Mouse (Mus musculus) kidney, embryonic 15.5 days (tissue): ENCODE measurements around the gene Chml. TPM values are rescaled to one million over a fixed set of nuclear protein-coding genes. Genes with fewer than 3 reads are reported as not detected.

Source experiments
- ATAC-seq: fragments of 200-750 bp; cut with Nextera tagmentation; replicated peaks from 2 replicates; pipeline ENCODE4 v1.8.0; 2017; ENCODE audit warnings: moderate TSS enrichment; ENCODE audit not compliant: low FRiP score
- H3K27ac ChIP-seq: fragments of 300-500 bp; sonication (generic); 2 replicates; pipeline ENCODE4 v1.5.1; 2015; ENCODE audit warnings: mild to moderate bottlenecking, inconsistent platforms
- H3K27me3 ChIP-seq: fragments of 300-500 bp; sonication (generic); 2 replicates; pipeline ENCODE4 v1.6.1; 2015; ENCODE audit warnings: inconsistent platforms
- H3K36me3 ChIP-seq: fragments of 300-500 bp; sonication (generic); 2 replicates; pipeline ENCODE4 v1.6.1; 2015; ENCODE audit warnings: inconsistent platforms
- H3K4me1 ChIP-seq: fragments of 300-500 bp; sonication (generic); 2 replicates; pipeline ENCODE4 v1.6.1; 2015; ENCODE audit warnings: inconsistent platforms
- H3K4me2 ChIP-seq: fragments of 300-500 bp; sonication (generic); 2 replicates; pipeline ENCODE4 v1.6.1; 2015; ENCODE audit warnings: moderate library complexity, mild to moderate bottlenecking, inconsistent platforms
- H3K4me3 ChIP-seq: fragments of 300-500 bp; sonication (generic); replicated peaks from 2 replicates; pipeline ENCODE4 v1.5.1; 2015; ENCODE audit warnings: mild to moderate bottlenecking, inconsistent platforms
- H3K9ac ChIP-seq: fragments of 300-500 bp; sonication (generic); 2 replicates; pipeline ENCODE4 v1.6.1; 2015; ENCODE audit warnings: mild to moderate bottlenecking, inconsistent platforms
- H3K9me3 ChIP-seq: fragments of 300-500 bp; sonication (generic); replicated peaks from 2 replicates; pipeline ENCODE4 v1.6.1; 2016; ENCODE audit warnings: inconsistent platforms
- WGBS: fragments of 180-500 bp; shearing (Covaris S2); methylation state at CpG from one replicate; pipeline ENCODE4 v1.1.7; 2015; ENCODE audit warnings: mixed read lengths; 5-methylcytosine and 5-hydroxymethylcytosine counted together
- polyA plus RNA-seq: library from polyadenylated mRNA; unstranded; fragments of >200 nt; fragmentation: Nextera tagmentation; extraction: Ambion mirVana; gene quantifications from 2 replicates; pipeline ENCODE4 v1.2.1, GENCODE M21; 2015

Gene Chml
- polyA plus RNA-seq, result 3.0 and 3.4 TPM in 2 replicates

DNA sequence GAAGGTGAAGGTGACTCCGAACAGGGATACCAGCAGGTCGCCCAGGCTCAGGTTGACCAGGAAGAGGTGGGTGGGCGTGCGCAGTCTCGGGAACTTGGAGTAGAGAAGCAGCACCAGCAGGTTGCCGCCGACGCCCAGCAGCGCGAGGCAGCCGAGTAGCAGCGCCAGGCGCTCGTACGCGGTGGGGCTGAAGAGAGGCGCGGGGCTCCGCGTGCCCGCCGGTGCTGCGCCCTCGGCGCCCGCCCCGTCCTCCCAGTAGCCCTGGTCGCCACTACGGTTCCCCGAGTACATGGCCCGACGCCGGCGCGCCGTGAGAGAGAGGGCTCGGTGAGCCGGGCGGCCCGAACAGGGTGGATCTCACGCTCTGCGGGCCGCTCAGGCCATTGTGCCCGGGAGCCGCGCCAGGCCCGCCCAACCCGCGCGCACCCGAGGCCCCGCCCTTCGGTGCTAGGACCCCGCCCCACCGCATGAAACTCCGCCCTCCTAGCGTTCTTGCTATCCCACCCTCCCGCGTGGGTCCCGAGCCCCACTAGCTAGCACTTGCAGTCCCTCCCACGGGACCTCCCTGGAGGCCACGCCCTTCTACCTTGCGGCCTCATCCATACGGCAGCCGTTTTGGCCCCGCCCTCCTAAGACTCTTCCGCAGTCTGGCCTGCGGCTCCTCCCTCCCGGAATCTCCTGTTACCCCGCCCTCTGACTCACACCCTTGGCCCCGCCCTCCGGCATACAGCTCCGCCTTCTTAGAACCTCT is at the start of gene Chml, which contains the start of gene Opn3:
Gene Chml (minus strand): TSS at position 656 of the 751 bp plus-strand sequence.
Gene Opn3 (minus strand): TSS at position 531 of the 751 bp plus-strand sequence.
- Histone ChIP-seq H3K9me3 (no peaks in the 10 kb centered on the region), H3K9ac (peak within 1 kb of the TSS; percentile 74), H3K4me3 (peak within 1 kb of the TSS; percentile 80), H3K27me3 (no peaks in the 10 kb centered on the region), H3K27ac (peak within 1 kb of the TSS; percentile 91), H3K36me3 (peaks cover 8% of the 10 kb centered on the region), H3K4me1 (peaks cover 18% of the 10 kb centered on the region), H3K4me2 (peak within 1 kb of the TSS; percentile 91)
- WGBS, result under 1% methylated on average over 73 of the region's 73 CpGs
- ATAC-seq, result peak; percentile 98

DNA sequence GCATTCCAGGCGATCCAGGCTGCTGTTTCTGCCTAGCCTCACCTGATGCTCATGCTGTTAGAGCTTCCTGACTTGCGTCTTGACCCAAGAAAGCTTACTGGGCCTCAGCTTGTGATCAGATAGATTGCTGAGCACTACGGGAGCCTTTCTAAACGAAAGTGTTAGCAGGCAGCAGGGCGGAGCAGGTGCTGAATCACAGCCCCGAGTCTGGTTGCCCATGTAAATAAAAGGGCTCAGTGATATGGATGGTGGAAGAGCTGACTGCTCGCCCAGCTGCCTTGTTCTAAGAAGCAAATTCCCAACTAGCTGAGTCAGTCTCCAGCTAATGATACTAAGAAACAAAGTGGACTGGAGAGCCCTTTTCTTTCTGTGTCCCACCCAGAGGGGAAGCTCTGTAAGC is 33.1 kb upstream of the Chml start:
- no peak for ATAC-seq
- no peaks in the 10 kb centered on the region for H3K36me3 ChIP-seq
- no peaks in the 10 kb centered on the region for H3K27me3 ChIP-seq
- H3K27ac ChIP-seq, result no peak overlapping the region
- no peak overlapping the region for H3K4me3 ChIP-seq
- no peaks in the 10 kb centered on the region for H3K4me1 ChIP-seq
- 42% methylated on average over 7 of the region's 7 CpGs for WGBS
- H3K9me3 ChIP-seq, result no peaks in the 10 kb centered on the region
- H3K4me2 ChIP-seq, result no peak overlapping the region
- H3K9ac ChIP-seq, result no peak overlapping the region

DNA sequence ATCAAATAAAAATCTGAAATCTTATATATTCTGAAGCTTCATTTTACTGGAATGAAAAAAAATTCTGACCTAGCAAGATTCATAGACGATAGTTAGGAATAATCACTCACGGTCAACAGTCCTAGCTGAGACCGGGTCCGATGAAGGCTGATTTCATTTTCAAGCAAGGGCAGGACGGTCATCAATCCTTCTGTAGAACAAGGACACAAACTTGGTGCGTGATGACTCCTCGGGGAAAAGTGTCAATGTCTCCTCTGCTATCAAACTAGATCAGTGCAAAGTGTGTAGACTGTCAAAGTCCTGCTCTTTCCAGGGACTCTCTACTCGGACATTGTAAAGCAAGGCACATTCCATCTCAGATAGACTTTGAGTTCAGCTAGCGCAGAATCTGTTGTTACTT is 24.1 kb upstream of the Chml start:
- Histone ChIP-seq H3K27ac (no peak overlapping the region), H3K27me3 (no peaks in the 10 kb centered on the region), H3K36me3 (no peaks in the 10 kb centered on the region), H3K4me1 (no peaks in the 10 kb centered on the region), H3K9me3 (no peaks in the 10 kb centered on the region), H3K9ac (no peak overlapping the region), H3K4me3 (no peak overlapping the region), H3K4me2 (no peak overlapping the region)
- WGBS, result 91% methylated on average over 9 of the region's 9 CpGs
- no peak for ATAC-seq

DNA sequence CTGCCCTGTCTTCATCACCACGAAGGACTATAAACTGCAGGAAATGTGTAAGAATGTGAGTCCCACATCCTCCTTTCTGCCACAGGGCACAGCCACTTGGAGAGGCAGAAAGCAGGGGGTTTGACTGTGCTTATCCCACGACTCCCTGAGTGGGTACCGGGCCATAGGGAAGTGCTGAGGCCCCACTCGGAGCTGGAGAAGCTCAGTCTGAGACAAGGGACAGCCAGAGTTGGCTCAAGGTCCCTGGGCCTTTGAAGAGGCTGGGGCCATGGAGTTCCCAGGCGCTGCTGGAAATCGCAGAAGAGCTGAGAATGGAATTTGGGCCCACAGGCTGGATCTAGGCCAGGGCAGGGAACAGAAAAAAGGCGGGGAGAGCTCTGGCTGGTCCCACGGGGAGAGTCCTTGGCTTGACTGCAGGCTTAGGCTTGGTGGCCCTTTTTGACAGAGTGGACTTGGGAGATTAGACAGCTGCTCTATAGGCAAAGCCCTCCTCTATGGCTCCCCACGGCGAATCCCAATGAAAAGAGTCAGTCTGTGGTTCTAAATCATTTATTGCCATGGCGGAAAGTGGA is 19.7 kb upstream of the Chml start:
- Histone ChIP-seq H3K4me2 (no peak overlapping the region), H3K9me3 (no peaks in the 10 kb centered on the region), H3K4me1 (no peaks in the 10 kb centered on the region), H3K27me3 (no peaks in the 10 kb centered on the region), H3K4me3 (no peak overlapping the region), H3K27ac (no peak overlapping the region), H3K9ac (no peak overlapping the region), H3K36me3 (no peaks in the 10 kb centered on the region)
- 77% methylated on average over 11 of the region's 11 CpGs for WGBS
- ATAC-seq, result no peak

DNA sequence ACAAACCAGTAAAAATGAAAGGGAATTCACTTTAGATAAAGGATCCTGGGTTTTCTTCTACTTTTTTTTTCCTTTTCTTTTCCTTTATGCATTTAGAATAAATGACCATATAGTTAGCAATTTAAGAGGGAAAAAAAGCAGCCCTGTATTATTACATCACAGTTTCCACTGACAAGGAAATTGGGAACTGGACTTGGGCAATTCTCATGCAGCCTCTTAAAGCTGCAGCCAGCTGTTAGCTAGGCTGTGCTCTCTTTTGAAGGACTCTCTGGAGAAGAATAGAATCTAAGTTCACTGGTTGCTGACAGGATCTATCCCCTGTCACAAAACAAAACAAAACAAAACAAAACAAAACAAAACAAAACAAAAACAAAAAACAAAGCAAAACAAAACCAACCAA is 15.3 kb upstream of the Chml start:
- H3K27ac ChIP-seq, result no peak overlapping the region
- H3K36me3 ChIP-seq, result no peaks in the 10 kb centered on the region
- no peak for ATAC-seq
- H3K9ac ChIP-seq, result no peak overlapping the region
- H3K4me1 ChIP-seq, result no peaks in the 10 kb centered on the region
- H3K4me3 ChIP-seq, result no peak overlapping the region
- no peak overlapping the region for H3K4me2 ChIP-seq
- H3K27me3 ChIP-seq, result no peaks in the 10 kb centered on the region
- no peaks in the 10 kb centered on the region for H3K9me3 ChIP-seq

DNA sequence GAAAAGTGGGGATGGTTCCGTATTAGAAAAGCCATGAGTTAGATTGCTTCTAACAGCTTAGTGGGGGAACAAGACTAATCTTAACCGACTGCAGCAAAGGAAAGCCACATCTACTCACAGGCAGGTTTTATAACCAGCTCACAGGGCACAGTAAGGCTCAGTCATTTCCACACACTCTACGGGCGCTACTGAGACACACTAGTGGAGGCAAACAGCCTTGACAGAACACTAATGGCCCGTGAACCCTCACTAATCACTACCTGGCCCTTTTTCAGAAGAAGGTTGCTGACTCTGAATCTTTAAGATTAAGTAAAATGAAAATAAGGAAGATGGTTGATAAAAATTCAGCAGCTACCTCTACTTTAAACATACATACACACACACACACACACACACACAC is 14.9 kb upstream of the Chml start:
- Histone ChIP-seq H3K4me3 (no peak overlapping the region), H3K27me3 (no peaks in the 10 kb centered on the region), H3K27ac (no peak overlapping the region), H3K36me3 (no peaks in the 10 kb centered on the region), H3K4me1 (no peaks in the 10 kb centered on the region), H3K9ac (no peak overlapping the region), H3K4me2 (no peak overlapping the region), H3K9me3 (no peaks in the 10 kb centered on the region)
- peak; percentile 69; the same call in 1 of the 2 replicates for ATAC-seq
- 42% methylated on average over 5 of the region's 5 CpGs for WGBS

DNA sequence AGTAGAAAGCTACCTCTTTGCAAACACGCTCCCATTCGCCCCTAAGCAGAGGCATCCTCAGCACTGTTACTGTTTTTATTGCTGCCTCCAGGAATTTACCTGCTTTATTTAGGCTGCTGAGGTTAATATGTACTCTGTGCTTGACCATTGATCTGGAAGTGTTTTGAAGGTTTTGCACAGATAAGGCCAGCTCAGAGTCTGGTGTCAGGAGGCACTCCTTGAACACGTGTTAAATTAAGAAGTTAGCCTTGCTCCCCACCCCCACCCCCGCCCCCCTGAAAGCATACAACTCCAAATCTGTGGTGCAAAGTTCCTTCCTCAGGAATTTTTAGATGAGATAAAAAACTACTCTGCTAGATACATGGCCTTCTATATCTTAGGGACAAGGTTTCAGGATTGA is 8.4 kb upstream of the Chml start:
- Histone ChIP-seq H3K9me3 (no peaks in the 10 kb centered on the region), H3K27ac (no peak overlapping the region), H3K27me3 (no peaks in the 10 kb centered on the region), H3K36me3 (no peaks in the 10 kb centered on the region), H3K4me2 (no peak overlapping the region), H3K9ac (no peak overlapping the region), H3K4me1 (no peaks in the 10 kb centered on the region), H3K4me3 (no peak overlapping the region)
- no peak for ATAC-seq
- WGBS, result 71% methylated on average over 4 of the region's 4 CpGs

DNA sequence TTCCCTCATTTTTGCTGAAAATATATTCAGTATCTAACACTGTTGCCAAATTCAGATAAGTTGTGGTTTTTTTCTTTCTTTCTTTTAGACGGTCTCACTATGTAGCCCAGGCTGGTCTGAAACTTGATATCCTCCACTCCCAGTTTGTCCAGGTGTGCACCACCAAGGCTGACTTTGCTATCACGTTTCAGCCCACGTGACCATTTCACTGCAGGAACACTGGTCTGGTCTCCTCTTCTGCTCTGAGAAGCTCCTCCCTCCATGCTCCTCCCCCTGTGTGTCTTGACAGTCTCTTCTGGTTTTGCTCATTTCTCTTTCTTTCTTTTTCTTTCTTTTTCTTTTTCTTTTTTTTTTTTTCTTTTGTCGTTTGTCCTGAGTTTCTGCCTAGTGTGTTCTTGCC is 7.1 kb upstream of the Chml start:
- Histone ChIP-seq H3K9me3 (no peaks in the 10 kb centered on the region), H3K27me3 (no peaks in the 10 kb centered on the region), H3K4me3 (no peak overlapping the region), H3K4me1 (no peaks in the 10 kb centered on the region), H3K9ac (no peak overlapping the region), H3K36me3 (no peaks in the 10 kb centered on the region), H3K4me2 (no peak overlapping the region), H3K27ac (no peak overlapping the region)
- ATAC-seq, result 0 out of 2 replicates have a peak, but pooled peaks have one; percentile 33
- 19% methylated on average over 4 of the region's 4 CpGs for WGBS

DNA sequence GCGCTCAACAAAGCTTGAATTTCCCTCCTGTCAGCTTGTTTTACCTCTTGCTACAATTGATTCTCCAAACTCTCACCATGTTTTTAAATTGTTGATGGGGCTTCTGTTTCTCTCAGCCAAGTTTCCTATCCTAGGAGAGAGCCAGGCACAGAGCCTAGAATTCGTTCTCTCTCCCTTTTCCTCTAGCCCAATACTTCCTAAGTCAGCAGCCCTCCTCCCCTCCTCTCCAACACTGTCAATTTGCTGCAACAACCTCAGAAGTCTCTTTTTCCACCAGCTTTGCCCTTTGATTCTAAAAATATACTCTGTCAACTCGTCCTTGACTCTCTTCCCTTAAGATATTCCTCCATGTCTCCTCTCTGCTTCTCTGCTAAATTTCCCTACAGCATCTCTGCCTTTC is 6.7 kb upstream of the Chml start:
- H3K4me1 ChIP-seq, result no peaks in the 10 kb centered on the region
- no peak overlapping the region for H3K27ac ChIP-seq
- no peak overlapping the region for H3K4me2 ChIP-seq
- H3K9me3 ChIP-seq, result no peaks in the 10 kb centered on the region
- no peak overlapping the region for H3K4me3 ChIP-seq
- no peak overlapping the region for H3K9ac ChIP-seq
- ATAC-seq, result no peak
- H3K36me3 ChIP-seq, result no peaks in the 10 kb centered on the region
- H3K27me3 ChIP-seq, result no peaks in the 10 kb centered on the region
- WGBS, result 53% methylated on average over 3 of the region's 3 CpGs

DNA sequence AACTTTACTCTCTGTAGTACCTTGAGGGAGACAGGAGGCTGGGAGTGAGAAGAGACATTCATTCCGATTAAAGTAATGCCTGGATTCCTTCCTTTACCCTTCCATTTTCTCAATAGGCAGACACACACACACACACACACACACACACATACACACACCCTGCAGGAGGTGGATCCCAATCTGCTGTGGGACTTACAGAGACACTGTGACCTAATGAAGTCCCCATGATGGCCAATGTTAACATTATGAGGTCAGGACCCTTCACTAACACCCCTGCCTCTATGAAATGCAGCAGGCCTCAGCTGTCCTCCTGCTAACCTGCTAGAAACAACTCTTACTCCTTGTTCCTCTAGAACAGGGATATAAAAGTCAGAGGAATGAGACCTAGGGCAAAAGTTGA is 5.6 kb upstream of the Chml start, which contains the start of gene Wdr64:
Gene Wdr64 (plus strand): TSS at position 301 of the 400 bp plus-strand sequence.
- no peak within 1 kb of the TSS for H3K4me3 ChIP-seq
- ATAC-seq, result no peak
- no peaks in the 10 kb centered on the region for H3K27me3 ChIP-seq
- H3K9ac ChIP-seq, result no peak within 1 kb of the TSS
- H3K9me3 ChIP-seq, result no peaks in the 10 kb centered on the region
- no peak within 1 kb of the TSS for H3K4me2 ChIP-seq
- H3K27ac ChIP-seq, result no peak within 1 kb of the TSS
- H3K4me1 ChIP-seq, result peaks cover 4% of the 10 kb centered on the region; the same call in 1 of the 2 replicates
- 83% methylated on average over 1 of the region's 1 CpGs for WGBS
- no peaks in the 10 kb centered on the region for H3K36me3 ChIP-seq

DNA sequence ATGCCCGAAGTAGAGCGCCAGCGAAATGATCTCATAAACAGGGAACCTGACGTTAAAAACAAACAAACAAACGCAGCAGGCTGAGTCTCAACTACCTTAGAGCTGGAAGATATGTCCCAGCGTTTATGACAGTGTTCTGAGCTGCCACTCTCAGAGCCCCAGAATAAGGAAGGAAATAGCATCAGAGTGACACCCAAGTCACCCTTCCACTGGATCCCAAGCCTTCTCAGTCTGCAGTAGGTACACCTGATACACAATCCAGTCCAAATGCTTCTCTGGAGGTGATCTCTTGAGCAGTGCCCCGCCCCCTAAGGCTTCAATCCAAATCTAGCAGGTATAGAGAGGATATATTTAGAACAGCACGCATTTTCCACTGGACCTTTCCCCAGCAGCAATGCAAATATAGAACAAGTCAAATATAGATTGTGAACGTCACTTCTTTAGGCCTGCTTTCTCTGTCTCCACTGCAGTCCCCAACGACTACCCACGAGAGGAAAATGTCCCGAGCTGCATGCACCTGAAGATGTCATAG is 794 bp upstream of the Chml start:
- H3K4me2 ChIP-seq, result peak overlapping the region; percentile 91
- no peak overlapping the region for H3K27ac ChIP-seq
- 0 out of 2 replicates have a peak, but pooled peaks have one; percentile 0 for ATAC-seq
- H3K27me3 ChIP-seq, result no peaks in the 10 kb centered on the region
- no peaks in the 10 kb centered on the region for H3K36me3 ChIP-seq
- peak overlapping the region; percentile 80 for H3K4me3 ChIP-seq
- WGBS, result 43% methylated on average over 12 of the region's 12 CpGs
- peak overlapping the region; percentile 43; the same call in 1 of the 2 replicates for H3K9ac ChIP-seq
- peaks cover 18% of the 10 kb centered on the region for H3K4me1 ChIP-seq
- H3K9me3 ChIP-seq, result no peaks in the 10 kb centered on the region

DNA sequence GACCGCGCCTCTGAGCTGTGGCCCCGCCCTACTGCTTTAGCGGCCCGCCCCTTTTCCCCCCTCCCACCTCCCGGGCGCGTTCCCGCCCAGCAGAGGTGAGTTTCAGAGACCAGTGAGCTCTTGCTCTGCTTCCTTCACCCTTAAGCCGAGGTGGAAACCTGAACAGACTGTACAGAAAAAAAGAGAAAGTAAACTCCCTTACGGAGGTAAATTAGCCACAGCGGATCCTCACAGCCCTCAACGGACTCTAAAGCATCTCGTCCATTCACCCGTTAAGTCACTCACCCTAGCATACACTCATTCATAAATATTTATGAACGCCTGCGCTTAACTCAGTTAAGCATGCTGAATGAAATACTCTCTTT is 278 bp upstream of the Chml start:
- peak; percentile 90; the same call in 1 of the 2 replicates for ATAC-seq
- no peaks in the 10 kb centered on the region for H3K9me3 ChIP-seq
- no peaks in the 10 kb centered on the region for H3K27me3 ChIP-seq
- peak overlapping the region; percentile 80 for H3K4me3 ChIP-seq
- H3K27ac ChIP-seq, result no peak overlapping the region
- under 1% methylated on average over 17 of the region's 17 CpGs for WGBS
- peak overlapping the region; percentile 43 for H3K9ac ChIP-seq
- H3K4me1 ChIP-seq, result peaks cover 18% of the 10 kb centered on the region
- peaks cover 3% of the 10 kb centered on the region for H3K36me3 ChIP-seq
- H3K4me2 ChIP-seq, result peak overlapping the region; percentile 91
